Mouse (Mus musculus) bone marrow, adult 2 months (tissue): ENCODE measurements around the gene Fancc. TPM values are rescaled to one million over a fixed set of nuclear protein-coding genes. Genes with fewer than 3 reads are reported as not detected.

Experiments used
- H3K27ac ChIP-seq: fragments of 200-500 bp; 2 replicates; pipeline ENCODE4 v1.5.1; 2012; ENCODE audit warnings: low read depth, mild to moderate bottlenecking, control low read depth, inconsistent platforms, low read length; ENCODE audit not compliant: control insufficient read depth, poor library complexity, insufficient read depth
- H3K4me1 ChIP-seq: fragments of 200-500 bp; 2 replicates; pipeline ENCODE4 v1.6.1; 2011; ENCODE audit warnings: low read length; ENCODE audit not compliant: control insufficient read depth, insufficient read depth
- H3K4me3 ChIP-seq: fragments of 200-500 bp; replicated peaks from 2 replicates; pipeline ENCODE3; 2011; ENCODE audit warnings: mild to moderate bottlenecking, low read depth, low read length, control low read depth; ENCODE audit not compliant: control insufficient read depth
- CTCF ChIP-seq: fragments of 200-500 bp; IDR thresholded peaks from 2 replicates; pipeline ENCODE4 v1.5.1; 2011; ENCODE audit warnings: low read length, control low read depth; ENCODE audit not compliant: control insufficient read depth, insufficient read depth
- POLR2A ChIP-seq: fragments of 200-500 bp; IDR thresholded peaks from 2 replicates; pipeline ENCODE4 v1.6.1; 2011; ENCODE audit warnings: low read depth, mild to moderate bottlenecking, control low read depth, low read length, borderline replicate concordance; ENCODE audit not compliant: control insufficient read depth
- WGBS: fragments of 180-500 bp; shearing (Covaris S2); methylation state at CpG from one replicate; pipeline ENCODE4 v1.1.7; 2018; 5-methylcytosine and 5-hydroxymethylcytosine counted together
- polyA plus RNA-seq: library from polyadenylated mRNA; stranded (reverse); fragments of >200 nt; gene quantifications from 2 replicates; pipeline ENCODE4 v1.2.4, GENCODE M21; 2011; ENCODE audit warnings: low replicate concordance; ENCODE audit not compliant: missing spikeins, insufficient read depth, insufficient read length

Fancc gene
- polyA plus RNA-seq, 1 experiment = 9.9 TPM

DNA sequence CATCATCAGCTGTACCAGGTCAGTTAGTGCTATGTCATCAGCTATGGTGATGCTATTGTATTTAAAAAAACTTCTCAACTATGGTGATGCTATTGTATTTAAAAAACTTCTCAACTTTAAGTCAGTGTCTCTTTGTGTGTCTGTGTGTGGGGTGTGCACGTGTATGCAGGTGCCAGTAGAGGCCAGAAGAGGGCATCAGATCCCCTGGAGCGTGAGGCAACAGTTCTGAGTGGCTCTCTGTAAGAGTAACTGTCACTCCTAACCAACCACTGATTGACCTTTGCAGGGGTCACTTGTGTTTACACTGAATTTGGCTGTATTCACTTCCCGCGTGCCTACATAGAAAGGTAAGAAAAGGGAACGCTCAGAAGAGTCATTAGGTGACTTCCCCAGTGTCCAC is 10.7 kb upstream of the Fancc start:
- H3K4me1 ChIP-seq = no peaks in the 10 kb centered on the region
- H3K27ac ChIP-seq = no peak overlapping the region
- no peak overlapping the region for H3K4me3 ChIP-seq
- 86% methylated on average over 5 of the region's 5 CpGs for WGBS
- TF ChIP-seq CTCF (peak; percentile 10; the same call in 1 of the 2 replicates), POLR2A (no peak)

DNA sequence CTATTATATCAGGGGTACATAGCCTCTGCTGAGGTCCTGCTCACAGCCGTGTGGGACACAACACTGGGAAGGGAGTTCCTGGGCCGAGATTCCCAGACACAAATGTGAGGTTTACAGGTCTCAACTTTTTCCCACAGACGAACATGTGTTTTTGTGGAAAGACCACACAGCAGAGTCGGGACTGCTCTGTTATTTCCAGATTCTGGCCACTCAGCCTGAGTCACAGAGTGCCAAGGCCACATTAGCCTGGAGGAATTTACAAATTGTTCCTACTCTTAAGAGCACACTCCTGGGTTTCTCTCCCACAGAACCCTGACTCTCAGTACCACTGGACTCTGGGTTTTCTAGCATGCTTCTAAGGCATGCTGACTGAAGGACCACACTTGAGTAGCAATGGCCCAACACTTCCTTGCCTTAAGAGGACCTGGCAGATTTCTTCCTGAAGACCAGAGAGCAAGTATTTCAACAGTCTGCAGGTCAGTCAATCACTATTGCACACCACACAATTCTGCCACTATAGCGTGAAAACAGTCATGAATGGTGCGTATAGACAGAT is 10.0 kb upstream of the Fancc start:
- WGBS = 82% methylated on average over 6 of the region's 6 CpGs
- no peaks in the 10 kb centered on the region for H3K4me1 ChIP-seq
- H3K4me3 ChIP-seq = no peak overlapping the region
- no peak overlapping the region for H3K27ac ChIP-seq
- TF ChIP-seq POLR2A (no peak), CTCF (no peak)

GRCm38 (mm10) chr13:63506364-63506763 is 9.3 kb upstream of the Fancc start:
- H3K27ac ChIP-seq = no peak overlapping the region
- TF ChIP-seq CTCF (no peak), POLR2A (no peak)
- H3K4me1 ChIP-seq = no peaks in the 10 kb centered on the region
- H3K4me3 ChIP-seq = no peak overlapping the region
- 79% methylated on average over 1 of the region's 1 CpGs for WGBS

DNA sequence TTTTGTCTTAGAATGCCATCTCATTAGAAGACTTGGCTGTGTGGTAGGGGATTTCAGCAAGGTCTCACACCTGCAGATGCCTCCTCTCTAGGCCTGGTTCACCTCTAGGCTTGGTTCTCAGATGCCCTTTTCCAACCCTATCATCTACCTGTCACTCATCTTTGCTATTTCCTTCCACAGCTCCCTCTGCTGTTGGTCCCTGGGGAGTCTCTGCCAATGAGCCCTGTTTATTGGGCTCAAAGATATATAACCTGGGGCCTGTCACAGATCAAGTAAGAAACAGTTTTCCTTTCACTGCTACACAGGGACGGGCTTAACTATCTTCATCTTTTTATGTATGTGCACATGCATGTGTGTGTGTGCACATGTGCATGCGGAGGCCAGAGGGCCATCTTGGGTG is 5.3 kb upstream of the Fancc start:
- Histone ChIP-seq H3K4me1 (no peaks in the 10 kb centered on the region; the same call in 1 of the 2 replicates), H3K27ac (no peak overlapping the region), H3K4me3 (no peak overlapping the region)
- WGBS = 94% methylated on average over 2 of the region's 2 CpGs
- no peak for TF ChIP-seq POLR2A
- no peak for TF ChIP-seq CTCF

DNA sequence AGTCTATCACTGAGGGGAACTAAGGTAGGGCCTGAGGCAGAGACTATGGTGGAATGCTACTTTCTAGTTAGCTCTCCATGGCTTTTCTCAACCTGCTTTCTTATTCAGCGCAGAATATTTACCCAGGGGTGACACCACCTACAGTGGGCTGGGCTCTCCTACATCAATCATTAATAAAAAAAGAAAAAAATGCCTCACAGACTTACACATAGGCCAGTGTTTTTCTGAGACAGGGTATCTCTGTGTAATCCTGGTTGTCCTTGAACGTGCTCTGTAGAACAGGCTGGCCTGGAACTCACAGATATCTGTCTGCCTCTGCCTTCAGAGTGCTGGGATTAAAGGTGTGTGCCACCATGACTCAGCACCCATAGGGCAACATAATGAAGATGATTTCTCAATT is 2.4 kb upstream of the Fancc start:
- WGBS = 71% methylated on average over 2 of the region's 2 CpGs
- TF ChIP-seq POLR2A (no peak), CTCF (no peak)
- Histone ChIP-seq H3K4me1 (no peaks in the 10 kb centered on the region; the same call in 1 of the 2 replicates), H3K4me3 (no peak overlapping the region), H3K27ac (no peak overlapping the region)

GRCm38 (mm10) chr13:63487707-63488042 is 9.4 kb downstream of the Fancc start:
- Histone ChIP-seq H3K4me1 (no peaks in the 10 kb centered on the region), H3K4me3 (no peak overlapping the region), H3K27ac (no peak overlapping the region)
- TF ChIP-seq POLR2A = no peak
- no peak for TF ChIP-seq CTCF
- 79% methylated on average over 7 of the region's 7 CpGs for WGBS

DNA sequence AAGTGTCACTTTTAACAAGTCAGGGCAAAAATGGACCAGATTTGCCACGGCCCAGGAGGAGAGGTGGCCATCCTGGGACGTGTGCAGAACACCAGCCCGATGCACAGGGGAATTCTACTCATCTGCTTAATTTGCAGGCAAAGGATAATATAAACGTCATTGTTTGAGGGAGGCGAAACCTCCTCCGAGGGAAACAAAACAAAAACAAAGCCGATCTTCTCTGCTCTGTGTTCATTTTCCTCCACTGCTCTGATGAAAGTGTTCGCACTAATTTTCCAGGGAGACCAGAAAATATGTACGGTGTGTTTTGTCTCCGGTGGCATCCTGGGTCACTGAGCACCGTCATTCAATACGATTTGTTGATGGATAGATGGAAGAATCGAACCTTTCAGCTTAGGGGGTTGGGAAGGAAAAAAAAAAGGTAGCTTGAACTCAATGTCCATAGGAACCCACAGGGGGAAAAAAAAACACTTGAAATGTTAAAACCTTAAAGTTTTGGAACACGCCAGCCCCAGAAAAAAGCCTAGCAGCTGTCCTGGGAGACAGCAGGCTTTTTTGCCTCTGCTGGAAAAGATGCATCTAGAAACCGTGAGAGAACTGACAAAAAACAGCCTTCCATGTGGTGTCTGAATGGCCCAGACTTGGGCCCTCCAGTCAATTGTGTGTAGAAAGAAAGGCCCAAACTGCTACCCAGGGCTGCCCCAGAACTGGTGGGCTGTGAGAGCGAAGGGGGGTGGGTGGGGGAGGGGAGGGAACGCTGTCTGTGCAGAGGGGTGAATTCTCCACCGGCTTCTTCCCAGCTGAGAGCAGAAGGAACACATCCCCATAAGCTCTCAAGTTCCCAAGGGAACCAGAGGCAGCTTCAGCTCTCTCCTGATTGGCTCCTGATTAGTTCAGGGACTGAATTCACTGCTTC is 10.0 kb downstream of the Fancc start:
- H3K4me1 ChIP-seq = no peaks in the 10 kb centered on the region
- 70% methylated on average over 18 of the region's 18 CpGs for WGBS
- H3K4me3 ChIP-seq = no peak overlapping the region
- TF ChIP-seq CTCF (no peak), POLR2A (no peak)
- no peak overlapping the region for H3K27ac ChIP-seq

DNA sequence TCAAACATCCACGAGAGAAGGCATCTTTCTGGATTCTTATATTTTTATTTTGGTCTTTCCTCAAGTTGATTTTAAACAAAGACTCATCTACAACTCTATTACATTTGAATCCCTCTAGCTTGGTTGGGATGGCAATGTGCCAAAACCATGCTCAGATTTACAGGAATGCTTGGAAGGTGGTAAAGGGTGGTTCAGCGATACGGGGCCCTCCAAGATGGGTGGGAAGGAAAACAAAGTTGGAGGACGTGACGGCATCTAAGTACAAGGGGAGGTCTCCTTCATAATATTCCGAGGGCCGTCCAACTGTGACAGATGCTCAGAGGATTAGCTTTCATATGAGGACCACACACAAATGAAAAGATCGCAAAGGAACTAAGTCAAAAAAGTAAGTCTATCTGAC is 21.7 kb downstream of the Fancc start:
- 92% methylated on average over 8 of the region's 8 CpGs for WGBS
- TF ChIP-seq CTCF = no peak
- no peak for TF ChIP-seq POLR2A
- Histone ChIP-seq H3K27ac (no peak overlapping the region), H3K4me3 (no peak overlapping the region), H3K4me1 (no peaks in the 10 kb centered on the region)

DNA sequence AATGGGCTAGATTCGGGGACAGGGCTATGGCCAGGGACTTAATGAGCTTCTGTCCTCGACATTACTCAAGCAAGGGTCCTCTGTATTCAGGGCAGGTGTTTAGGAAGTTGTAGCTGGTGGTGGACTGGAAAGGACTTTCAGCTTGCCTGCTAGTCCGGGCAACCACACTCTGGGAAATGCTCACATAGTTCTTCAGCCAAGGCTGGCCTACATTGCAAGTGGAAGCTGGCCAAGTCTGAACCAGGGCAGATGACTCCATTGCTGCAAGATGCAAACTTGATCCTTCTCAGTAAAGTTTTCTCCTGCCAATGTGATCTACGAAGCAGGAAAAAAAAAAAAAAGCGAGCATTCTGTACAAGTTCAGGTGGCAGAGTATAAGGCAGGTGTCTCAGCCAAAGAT is 44.2 kb downstream of the Fancc start:
- 69% methylated on average over 5 of the region's 5 CpGs for WGBS
- no peak for TF ChIP-seq CTCF
- no peak overlapping the region for H3K27ac ChIP-seq
- no peak overlapping the region for H3K4me3 ChIP-seq
- H3K4me1 ChIP-seq = no peaks in the 10 kb centered on the region
